Mouse (Mus musculus) forebrain, embryonic 15.5 days (tissue): ENCODE data around the gene Fam187b. TPM values are rescaled to one million over a fixed set of nuclear protein-coding genes. Genes with fewer than 3 reads are reported as not detected.

ENCODE experiments used
- ATAC-seq: fragments of 200-750 bp; cut with Nextera tagmentation; replicated peaks from 2 replicates; pipeline ENCODE4 v1.8.0; 2017; ENCODE audit warnings: mild to moderate bottlenecking, moderate TSS enrichment, moderate library complexity
- H3K27ac ChIP-seq: fragments of 300-500 bp; sonication (generic); replicated peaks from 2 replicates; pipeline ENCODE4 v1.5.1; 2015; ENCODE audit warnings: mild to moderate bottlenecking, inconsistent platforms
- H3K27me3 ChIP-seq: fragments of 300-500 bp; sonication (generic); 2 replicates; pipeline ENCODE4 v1.6.1; 2015; ENCODE audit warnings: inconsistent platforms
- H3K36me3 ChIP-seq: fragments of 300-500 bp; sonication (generic); 2 replicates; pipeline ENCODE4 v1.6.1; 2015; ENCODE audit warnings: mild to moderate bottlenecking, inconsistent platforms
- H3K4me1 ChIP-seq: fragments of 300-500 bp; sonication (generic); 2 replicates; pipeline ENCODE4 v1.6.1; 2015; ENCODE audit warnings: inconsistent platforms
- H3K4me2 ChIP-seq: fragments of 300-500 bp; sonication (generic); replicated peaks from 2 replicates; pipeline ENCODE4 v1.6.1; 2015; ENCODE audit warnings: mild to moderate bottlenecking, inconsistent platforms
- H3K4me3 ChIP-seq: fragments of 300-500 bp; sonication (generic); 2 replicates; pipeline ENCODE4 v1.5.1; 2015; ENCODE audit warnings: mild to moderate bottlenecking, inconsistent platforms
- H3K9ac ChIP-seq: fragments of 300-500 bp; sonication (generic); replicated peaks from 2 replicates; pipeline ENCODE4 v1.6.1; 2015; ENCODE audit warnings: mild to moderate bottlenecking, inconsistent platforms
- H3K9me3 ChIP-seq: fragments of 300-500 bp; sonication (generic); 2 replicates; pipeline ENCODE4 v1.6.1; 2016; ENCODE audit warnings: inconsistent platforms
- WGBS: fragments of 180-500 bp; shearing (Covaris S2); methylation state at CpG from one replicate; pipeline ENCODE4 v1.1.7; 2015; ENCODE audit warnings: mixed read lengths; 5-methylcytosine and 5-hydroxymethylcytosine counted together
- polyA plus RNA-seq: library from polyadenylated mRNA; unstranded; fragments of >200 nt; fragmentation: Nextera tagmentation; extraction: Ambion mirVana; gene quantifications from 2 replicates; pipeline ENCODE4 v1.2.1, GENCODE M21; 2015

Gene Fam187b
- polyA plus RNA-seq, 1 experiment from 2014 or later: 0.62 TPM

DNA sequence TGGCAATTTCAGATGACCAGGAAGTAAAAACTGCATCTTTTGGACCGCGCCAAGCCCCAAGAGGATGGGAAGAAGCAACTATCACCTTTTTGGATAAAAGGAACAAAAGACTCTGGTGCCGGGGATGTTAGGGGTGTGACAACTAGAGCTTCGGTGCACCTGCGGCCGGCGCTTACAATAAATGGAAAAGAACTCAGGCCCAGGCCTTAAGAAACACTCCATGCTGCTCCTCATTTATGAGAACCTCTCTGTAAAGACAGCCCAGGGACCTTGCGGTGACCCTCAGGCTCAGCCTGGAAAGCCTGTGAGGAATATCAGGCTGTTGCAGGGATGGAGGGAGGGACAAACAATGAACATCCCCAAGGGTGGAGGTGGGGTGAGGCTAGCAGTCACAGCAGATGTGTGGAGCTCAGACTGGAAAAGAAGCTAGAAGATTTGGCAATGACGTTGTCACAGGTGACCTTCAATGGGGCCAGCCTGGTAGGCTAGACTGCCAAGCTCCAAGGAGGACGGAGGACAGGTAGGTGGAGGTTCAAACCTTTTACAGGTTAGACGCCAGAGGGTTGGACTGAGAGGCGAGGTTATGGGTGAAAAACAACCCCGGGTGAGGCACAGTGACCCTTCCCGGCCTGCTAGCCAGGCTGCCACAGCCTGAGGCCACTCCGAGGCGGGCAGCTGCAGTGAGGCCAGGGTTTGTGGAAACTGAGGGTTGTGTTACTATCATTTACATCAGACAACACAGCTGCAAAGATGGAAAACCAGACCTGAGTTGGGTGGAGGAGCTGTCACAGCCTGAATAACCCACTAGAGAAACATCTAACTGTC lies 20.9 kb upstream of the Fam187b start:
- Histone ChIP-seq H3K36me3 (peaks cover 61% of the 10 kb centered on the region), H3K4me2 (no peak overlapping the region), H3K4me1 (peaks cover 16% of the 10 kb centered on the region), H3K27me3 (no peaks in the 10 kb centered on the region), H3K9ac (no peak overlapping the region), H3K9me3 (no peaks in the 10 kb centered on the region), H3K4me3 (no peak overlapping the region), H3K27ac (no peak overlapping the region)
- WGBS: 96% methylated on average over 16 of the region's 16 CpGs
- no peak for ATAC-seq

DNA sequence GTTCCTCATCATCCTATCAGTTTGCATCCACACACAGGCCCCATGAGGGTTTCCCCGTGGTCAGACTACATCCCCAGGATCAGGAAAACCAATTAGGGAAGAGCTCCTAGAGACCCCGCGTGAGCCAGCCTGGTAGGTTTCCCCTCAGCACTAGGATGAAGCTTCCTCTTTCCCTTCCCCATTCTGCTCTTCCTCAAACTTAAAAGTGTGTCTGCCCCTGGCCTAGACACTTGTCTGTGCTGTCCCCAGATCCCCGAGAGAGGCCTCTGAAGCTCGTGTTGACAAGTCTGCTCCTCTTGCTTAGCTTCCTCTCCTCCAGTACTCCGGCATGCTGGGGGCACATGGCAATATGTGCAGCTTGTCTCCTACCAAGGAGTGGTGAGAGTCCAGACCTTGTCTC lies 20.1 kb upstream of the Fam187b start:
- no peak for ATAC-seq
- Histone ChIP-seq H3K36me3 (peaks cover 59% of the 10 kb centered on the region), H3K4me1 (peaks cover 24% of the 10 kb centered on the region), H3K27ac (no peak overlapping the region), H3K4me3 (no peak overlapping the region), H3K4me2 (no peak overlapping the region), H3K9me3 (no peaks in the 10 kb centered on the region), H3K27me3 (no peaks in the 10 kb centered on the region), H3K9ac (no peak overlapping the region)
- WGBS: 89% methylated on average over 6 of the region's 6 CpGs

DNA sequence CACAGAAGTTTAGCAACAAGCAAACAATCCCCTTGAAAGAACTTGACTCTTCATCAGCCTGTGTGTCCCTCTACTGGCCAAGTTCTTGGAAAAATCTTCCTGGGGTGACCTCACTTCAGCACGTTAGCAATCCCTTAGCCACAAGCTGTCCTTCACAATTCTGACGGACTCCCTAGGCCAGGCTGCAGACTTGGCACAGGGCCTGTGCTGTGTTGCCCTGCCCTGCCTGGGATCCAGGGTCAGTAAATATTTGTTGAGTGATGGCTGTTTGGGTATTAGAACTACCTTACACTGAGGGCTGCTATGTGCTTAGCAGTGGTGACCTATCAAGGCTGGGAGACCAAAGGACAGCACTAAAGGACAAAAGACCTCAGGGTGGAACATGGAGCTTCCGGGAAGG lies 19.6 kb upstream of the Fam187b start:
- H3K36me3 ChIP-seq: peaks cover 55% of the 10 kb centered on the region
- no peak for ATAC-seq

DNA sequence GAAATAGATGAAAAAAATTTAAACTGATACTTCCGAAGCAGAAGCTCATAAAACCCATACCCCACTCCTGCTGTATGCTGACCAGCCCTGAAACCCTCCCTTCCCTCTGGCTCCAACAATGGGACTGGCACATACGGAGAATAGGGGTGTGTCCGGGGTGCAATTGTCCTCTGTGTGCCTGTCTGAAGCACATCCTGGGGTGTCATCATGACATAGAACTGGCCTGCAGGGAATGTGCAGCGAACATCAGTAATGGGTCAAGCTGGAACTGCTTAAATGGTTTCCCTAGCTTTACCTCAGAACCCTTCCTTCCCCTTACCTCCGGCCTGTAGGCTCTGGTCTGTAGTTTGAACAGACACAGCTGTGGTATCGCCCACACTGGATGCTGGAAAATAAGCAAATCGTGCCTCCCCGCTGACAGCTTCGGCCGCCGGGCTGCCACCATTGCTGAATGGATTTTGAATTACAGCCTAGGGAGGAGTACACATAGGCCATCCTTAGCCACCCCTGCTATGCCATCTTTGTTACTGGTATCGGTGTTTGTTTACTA lies 18.5 kb upstream of the Fam187b start:
- no peak overlapping the region for H3K9ac ChIP-seq
- peaks cover 46% of the 10 kb centered on the region for H3K36me3 ChIP-seq
- peaks cover 28% of the 10 kb centered on the region for H3K4me1 ChIP-seq
- H3K27ac ChIP-seq: no peak overlapping the region
- peak overlapping the region; percentile 81 for H3K4me2 ChIP-seq
- no peaks in the 10 kb centered on the region for H3K9me3 ChIP-seq
- no peak for ATAC-seq
- WGBS: 83% methylated on average over 12 of the region's 12 CpGs
- peak overlapping the region; percentile 96 for H3K4me3 ChIP-seq
- no peaks in the 10 kb centered on the region for H3K27me3 ChIP-seq

More for the DNA sequence above, 19.6 kb upstream of the Fam187b start:
- no peaks in the 10 kb centered on the region for H3K9me3 ChIP-seq
- no peak overlapping the region for H3K4me2 ChIP-seq
- WGBS: 79% methylated on average over 3 of the region's 3 CpGs
- H3K27me3 ChIP-seq: no peaks in the 10 kb centered on the region
- peaks cover 28% of the 10 kb centered on the region for H3K4me1 ChIP-seq
- H3K27ac ChIP-seq: no peak overlapping the region
- H3K4me3 ChIP-seq: no peak overlapping the region
- no peak overlapping the region for H3K9ac ChIP-seq

DNA sequence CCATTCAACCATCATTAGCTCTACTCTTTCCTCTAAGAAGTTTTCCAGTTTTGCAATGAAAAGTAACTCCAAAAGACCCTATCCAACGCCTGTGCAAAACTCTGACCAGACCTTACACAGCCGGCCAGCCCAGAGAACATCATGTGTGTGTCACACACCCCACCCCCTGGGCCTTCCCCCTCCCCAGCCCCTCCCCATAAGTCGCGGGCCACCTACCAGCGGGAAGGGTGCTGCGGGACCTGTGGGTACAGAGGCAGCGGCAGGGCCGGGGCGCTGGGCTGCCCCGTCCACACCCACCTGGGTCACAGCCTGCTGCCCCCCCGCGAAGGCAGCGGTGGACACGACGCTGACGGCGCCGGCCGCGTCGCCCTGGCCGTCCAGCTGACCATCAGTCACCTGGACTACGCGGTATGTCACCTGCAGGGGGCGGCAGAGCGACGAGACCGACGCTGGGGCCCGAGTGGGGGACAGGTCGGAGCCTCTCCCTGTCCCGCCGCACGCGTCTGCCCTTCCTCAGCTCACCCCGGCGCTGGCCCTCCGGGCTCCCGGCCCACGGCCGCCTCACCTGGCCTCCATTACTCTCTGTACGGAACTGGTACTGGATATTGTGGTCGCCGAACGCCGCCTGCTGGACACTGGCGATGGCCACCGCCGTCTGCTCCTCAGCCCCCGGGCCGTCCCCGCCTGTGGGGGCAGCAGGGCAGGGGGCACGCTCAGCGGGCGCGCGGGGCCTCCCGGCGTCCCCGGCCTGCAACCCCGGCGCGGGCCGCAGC lies 17.8 kb upstream of the Fam187b start:
- Histone ChIP-seq H3K9me3 (no peaks in the 10 kb centered on the region), H3K27ac (peak overlapping the region; percentile 99), H3K4me2 (peak overlapping the region; percentile 81), H3K9ac (peak overlapping the region; percentile 98), H3K4me3 (peak overlapping the region; percentile 96), H3K27me3 (no peaks in the 10 kb centered on the region), H3K36me3 (peaks cover 40% of the 10 kb centered on the region), H3K4me1 (peaks cover 28% of the 10 kb centered on the region)
- WGBS: 0% methylated on average over 63 of the region's 64 CpGs
- peak; percentile 68 for ATAC-seq

DNA sequence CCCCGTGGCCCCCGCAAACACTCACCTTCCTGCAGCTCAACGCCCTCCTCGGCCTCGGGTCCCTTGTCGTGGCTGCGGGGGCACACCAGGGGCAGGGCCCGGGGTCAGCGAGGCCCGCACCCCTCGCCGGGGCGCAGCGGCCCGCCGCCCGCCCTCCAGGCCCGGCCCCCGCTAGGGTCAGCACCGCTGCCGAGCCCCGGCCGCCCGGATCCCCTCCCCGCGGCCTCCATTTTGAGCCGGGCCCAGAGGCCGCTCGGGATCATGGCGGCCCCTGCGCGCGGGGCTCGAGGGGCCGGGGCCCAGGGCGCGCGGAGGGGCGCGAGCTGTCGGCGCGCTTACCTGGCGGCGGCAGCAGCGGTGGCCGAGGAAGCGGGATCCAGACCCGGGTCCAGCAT lies 17.2 kb upstream of the Fam187b start:
- under 1% methylated on average over 28 of the region's 49 CpGs for WGBS

DNA sequence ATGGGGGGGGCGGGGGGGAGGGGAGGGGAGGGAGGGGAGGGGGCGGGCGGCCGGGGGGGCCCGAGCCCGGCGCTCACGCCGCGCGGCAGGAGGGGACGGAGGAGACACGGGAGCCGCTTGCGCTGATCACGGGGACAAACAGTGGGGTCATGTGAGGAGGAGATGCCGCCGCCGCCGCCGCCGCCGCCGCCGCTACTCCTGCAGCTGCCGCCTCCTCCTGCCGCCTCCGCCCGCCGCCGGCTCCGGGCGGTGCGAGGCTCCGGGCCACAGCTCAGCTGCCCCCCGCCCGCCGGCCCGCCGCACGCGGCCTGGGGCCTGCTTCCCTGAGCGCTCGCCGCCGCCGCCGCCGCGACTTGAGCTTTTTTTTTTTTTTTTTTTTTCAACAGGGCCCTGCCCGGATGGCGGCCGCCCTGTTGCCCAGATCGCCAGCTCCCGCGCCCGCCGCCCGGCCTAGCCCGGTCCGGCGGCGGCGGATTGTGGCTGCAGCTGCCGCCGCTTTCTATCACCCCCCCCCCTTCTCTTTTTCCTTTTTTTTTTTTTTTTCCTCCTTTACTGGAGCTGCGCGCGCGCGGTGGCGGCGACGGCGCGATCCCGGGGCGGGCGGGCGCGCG lies 16.7 kb upstream of the Fam187b start, which contains the start of gene Usf2:
Gene Usf2 (minus strand): TSS at position 48 of the 611 bp plus-strand sequence.
- WGBS: under 1% methylated on average over 42 of the region's 82 CpGs
- Histone ChIP-seq H3K9me3 (no peaks in the 10 kb centered on the region), H3K9ac (peak within 1 kb of the TSS; percentile 98), H3K4me2 (peak within 1 kb of the TSS; percentile 81), H3K27me3 (no peaks in the 10 kb centered on the region), H3K27ac (peak within 1 kb of the TSS; percentile 99), H3K4me1 (peaks cover 28% of the 10 kb centered on the region), H3K36me3 (peaks cover 32% of the 10 kb centered on the region), H3K4me3 (peak within 1 kb of the TSS; percentile 96)
- peak; percentile 47 for ATAC-seq

More for the DNA sequence above, 17.2 kb upstream of the Fam187b start:
- peak; percentile 27 for ATAC-seq
- Histone ChIP-seq H3K9ac (peak overlapping the region; percentile 98), H3K4me1 (peaks cover 28% of the 10 kb centered on the region), H3K4me2 (peak overlapping the region; percentile 81), H3K27ac (peak overlapping the region; percentile 99), H3K9me3 (no peaks in the 10 kb centered on the region), H3K4me3 (peak overlapping the region; percentile 96), H3K36me3 (peaks cover 36% of the 10 kb centered on the region), H3K27me3 (no peaks in the 10 kb centered on the region)

DNA sequence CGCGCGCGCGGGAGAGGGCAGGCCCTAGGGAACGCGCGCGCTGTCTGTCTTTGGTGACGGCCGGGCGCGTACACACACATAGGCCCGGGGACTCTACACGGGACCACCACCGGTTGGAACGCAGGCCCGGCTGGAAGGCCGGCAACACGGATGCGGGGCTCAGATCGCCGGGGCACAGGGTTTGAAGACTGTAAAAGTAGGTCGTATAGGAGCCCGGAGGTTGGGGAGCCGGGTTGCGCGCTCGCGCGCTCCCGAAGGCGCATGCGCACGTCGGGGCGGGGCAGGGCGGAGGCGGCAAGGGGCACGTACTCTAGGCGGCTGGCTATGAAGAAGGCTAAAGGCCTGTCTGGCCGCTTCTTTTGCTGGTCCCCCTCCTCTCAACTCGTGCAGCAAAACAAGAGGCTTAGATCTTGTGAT lies 16.2 kb upstream of the Fam187b start:
- Histone ChIP-seq H3K4me1 (peaks cover 28% of the 10 kb centered on the region), H3K9ac (peak overlapping the region; percentile 98), H3K36me3 (peaks cover 27% of the 10 kb centered on the region), H3K4me2 (peak overlapping the region; percentile 56), H3K27ac (peak overlapping the region; percentile 99), H3K27me3 (no peaks in the 10 kb centered on the region), H3K9me3 (no peaks in the 10 kb centered on the region), H3K4me3 (peak overlapping the region; percentile 96)
- peak; percentile 69 for ATAC-seq
- under 1% methylated on average over 43 of the region's 43 CpGs for WGBS

DNA sequence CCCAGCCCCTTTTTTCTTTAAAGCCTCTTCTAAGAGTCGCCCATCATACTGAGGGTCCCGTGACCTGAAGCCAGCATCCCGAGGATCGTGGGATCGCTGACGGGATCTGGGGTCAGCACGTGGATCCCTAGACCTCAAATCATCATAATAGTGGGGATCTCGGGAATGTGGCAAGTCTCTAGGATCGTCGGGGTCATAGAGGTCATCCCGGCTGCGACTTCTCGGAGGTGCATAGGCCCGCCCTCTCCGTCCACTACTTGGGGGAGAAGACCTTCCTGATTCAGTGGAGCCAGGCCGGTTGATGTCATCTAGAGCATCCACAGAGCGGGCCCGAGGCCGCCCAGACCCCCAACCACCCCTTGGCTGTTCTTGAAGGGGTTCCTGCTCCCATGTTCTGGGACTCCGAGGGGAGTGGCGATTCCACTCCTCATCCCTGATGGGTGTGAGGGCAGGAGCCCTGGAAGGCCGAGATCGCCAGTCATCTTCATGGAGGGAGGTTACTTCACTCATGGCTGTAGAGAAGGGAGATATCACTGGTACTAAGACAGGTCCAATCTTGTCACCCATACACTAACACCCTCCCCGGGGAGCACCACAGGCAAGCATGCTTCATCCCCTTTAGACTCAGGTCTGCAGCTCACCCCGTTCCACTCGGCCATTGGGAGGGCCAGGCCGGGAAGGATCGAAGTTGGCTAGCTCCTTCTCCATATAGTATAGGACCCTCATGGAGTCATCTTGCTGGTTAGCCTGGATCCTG lies 15.3 kb upstream of the Fam187b start:
- Histone ChIP-seq H3K4me2 (peak overlapping the region; percentile 56), H3K4me3 (peak overlapping the region; percentile 96), H3K9ac (peak overlapping the region; percentile 98), H3K27ac (peak overlapping the region; percentile 99), H3K27me3 (no peaks in the 10 kb centered on the region), H3K9me3 (no peaks in the 10 kb centered on the region), H3K4me1 (peaks cover 28% of the 10 kb centered on the region), H3K36me3 (peaks cover 18% of the 10 kb centered on the region)
- no peak for ATAC-seq
- WGBS: 78% methylated on average over 28 of the region's 28 CpGs

DNA sequence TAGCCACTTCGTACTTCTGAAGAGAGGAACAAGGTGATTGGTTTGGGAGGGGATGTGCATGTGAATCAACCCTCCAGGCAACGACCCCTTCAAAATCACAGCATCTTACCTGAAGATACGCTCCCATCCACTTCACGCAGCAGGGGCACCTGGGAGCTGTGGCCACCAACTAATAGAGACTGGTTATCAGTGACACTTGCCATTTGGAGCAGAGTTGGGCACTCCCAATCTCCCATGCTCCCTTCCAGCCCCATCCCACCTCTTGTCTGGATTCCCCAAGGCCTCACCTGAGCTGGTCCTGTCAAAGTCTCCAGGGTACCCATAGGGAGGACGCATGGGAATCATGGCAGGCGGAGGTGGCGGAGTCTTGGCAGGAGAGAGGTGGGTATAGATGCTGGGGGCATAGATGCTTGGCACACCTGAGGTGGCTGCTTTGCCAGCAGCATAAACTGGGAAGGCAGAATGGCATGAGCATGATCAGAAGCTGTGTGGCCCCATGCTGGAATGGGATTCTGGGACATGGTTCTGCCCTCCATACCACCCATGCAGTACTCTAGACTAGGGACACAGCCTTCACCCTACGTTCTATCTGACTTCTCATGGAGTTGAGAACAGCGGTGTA lies 14.6 kb upstream of the Fam187b start:
- Histone ChIP-seq H3K27ac (no peak overlapping the region), H3K9me3 (no peaks in the 10 kb centered on the region), H3K9ac (no peak overlapping the region), H3K4me1 (peaks cover 28% of the 10 kb centered on the region), H3K4me3 (no peak overlapping the region), H3K4me2 (no peak overlapping the region), H3K27me3 (no peaks in the 10 kb centered on the region), H3K36me3 (peaks cover 12% of the 10 kb centered on the region)
- ATAC-seq: no peak
- 96% methylated on average over 9 of the region's 9 CpGs for WGBS
